Mouse (Mus musculus): ENCODE measurements around the gene Atp6v0d1.

The Atp6v0d1 gene

DNA sequence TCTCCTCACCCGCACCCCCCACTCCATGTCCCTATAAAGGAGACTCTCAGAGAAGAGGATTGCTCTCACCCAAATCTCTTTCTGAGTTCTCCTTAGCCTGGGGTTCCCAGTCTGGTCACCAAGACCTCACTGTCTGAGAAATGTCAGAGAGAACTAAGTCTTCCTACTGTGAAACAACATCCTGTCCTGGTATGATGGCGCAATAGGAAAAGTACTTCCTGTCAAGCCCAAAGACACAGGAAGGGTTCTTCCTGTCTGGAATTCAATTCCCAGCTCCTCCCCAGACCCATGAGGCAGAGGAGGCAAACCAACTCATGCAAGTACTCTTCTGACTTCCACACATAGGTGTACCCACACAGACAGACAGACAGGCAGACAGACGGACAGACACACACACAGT, 61.2 kb downstream of the Atp6v0d1 start:
- DNase-seq (ENCODE audit: low spot score in 2 of 2): no peak

GRCm38 (mm10) chr8:105499787-105500186, 66.1 kb downstream of the Atp6v0d1 start:
- no peak for DNase-seq (ENCODE audit: low spot score in 2 of 2)

- peak in 1 of 2 experiments; percentile 84 for DNase-seq (ENCODE audit: low spot score in 2 of 2)
These were observed 69.2 kb downstream of the Atp6v0d1 start, which contains the start of gene Zdhhc1 for GRCm38 (mm10) chr8:105496439-105497180. Gene Zdhhc1, minus strand, starts transcription at chr8:105496902.

DNA sequence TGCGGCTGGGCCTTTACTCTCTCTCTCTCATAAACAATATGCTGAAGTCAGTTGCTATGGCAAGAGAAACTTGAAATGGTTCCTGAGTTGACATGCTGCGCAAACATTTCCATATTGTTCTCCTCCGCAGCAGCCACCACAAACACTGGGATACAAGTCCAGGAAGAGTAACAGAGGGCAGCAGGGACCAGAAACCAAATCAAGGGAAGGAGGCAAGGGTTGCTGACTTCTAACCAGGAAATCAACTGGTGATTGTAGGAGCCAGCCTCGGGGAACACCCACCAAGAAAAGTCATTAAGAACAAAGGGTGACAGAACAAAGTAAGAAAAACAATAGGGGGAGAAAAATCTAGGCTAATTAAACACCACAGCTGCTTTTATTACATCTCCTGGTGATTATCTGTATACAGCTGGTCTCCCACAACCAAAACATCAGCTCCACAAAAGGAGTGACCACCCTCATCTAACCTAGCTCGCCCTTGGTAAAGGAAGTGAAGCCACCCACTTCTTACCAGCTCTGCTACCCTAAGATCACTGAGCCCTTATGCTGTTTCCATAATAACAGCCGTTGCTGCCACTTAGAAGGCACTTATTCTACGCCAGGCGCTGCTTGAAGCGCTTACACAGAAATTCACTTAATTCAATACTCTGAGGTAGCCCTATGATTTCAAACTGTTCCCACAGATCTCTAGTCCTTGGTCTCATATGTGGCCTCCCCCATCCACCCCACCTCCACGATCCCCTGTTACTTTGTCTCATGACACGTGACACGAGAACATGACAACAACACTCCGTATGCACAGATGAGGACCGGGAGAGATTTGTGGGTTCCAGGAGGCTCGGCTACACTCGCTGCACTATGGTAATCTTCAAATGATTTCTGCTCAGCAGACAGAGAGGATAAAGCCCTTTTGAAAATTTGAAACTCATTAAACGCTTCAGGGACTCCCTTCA, 70.2 kb downstream of the Atp6v0d1 start:
- no peak for DNase-seq (ENCODE audit: low spot score in 2 of 2)

- DNase-seq (ENCODE audit: low spot score in 2 of 2): no peak
These were observed 71.3 kb downstream of the Atp6v0d1 start for GRCm38 (mm10) chr8:105494566-105494965.

- no peak for DNase-seq (ENCODE audit: low spot score in 2 of 2)
These were observed 72.4 kb downstream of the Atp6v0d1 start for GRCm38 (mm10) chr8:105493495-105493894.

GRCm38 (mm10) chr8:105489281-105489680, 76.6 kb downstream of the Atp6v0d1 start:
- no peak for DNase-seq (ENCODE audit: low spot score in 2 of 2)

DNA sequence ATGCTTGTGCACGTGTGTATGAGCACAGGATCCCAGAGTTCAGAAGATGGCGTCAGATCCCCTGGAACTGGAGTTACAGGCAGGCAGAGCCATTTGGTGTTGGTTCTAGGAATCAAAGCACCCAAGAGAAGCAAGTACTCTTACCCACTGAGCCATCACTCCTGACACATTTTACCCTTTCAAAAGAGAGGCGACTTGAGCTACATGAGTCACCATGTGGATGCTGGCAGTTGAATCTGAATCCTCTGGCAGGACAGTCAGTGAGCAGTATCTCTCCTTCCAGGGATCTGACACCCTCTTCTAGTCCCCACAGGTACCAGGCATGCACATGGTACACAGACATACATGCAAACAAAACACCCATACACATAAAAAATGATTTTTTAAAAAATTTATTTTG, 77.8 kb downstream of the Atp6v0d1 start:
- no peak for DNase-seq (ENCODE audit: low spot score in 2 of 2)

- DNase-seq (ENCODE audit: low spot score in 2 of 2): peak in 1 of 2 experiments; percentile 24
These were observed 81.5 kb downstream of the Atp6v0d1 start for GRCm38 (mm10) chr8:105484392-105484791.

DNA sequence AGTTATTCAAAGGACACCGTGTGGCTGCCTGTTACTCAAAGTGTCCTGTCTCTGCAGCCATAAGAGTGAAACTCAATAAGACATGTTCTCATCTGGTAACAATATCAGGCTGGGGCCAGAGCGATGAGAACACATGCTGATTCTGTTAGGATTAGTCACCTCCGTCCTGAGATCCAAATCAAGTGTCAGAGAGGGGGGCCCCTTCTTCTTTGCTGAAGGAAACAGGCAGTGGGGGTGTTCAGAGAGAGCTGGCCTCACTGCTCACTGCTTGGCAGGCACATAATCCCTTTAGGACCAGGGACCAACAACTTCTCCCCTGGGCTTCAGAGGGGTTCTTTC, 81.8 kb downstream of the Atp6v0d1 start:
- DNase-seq (ENCODE audit: low spot score in 2 of 2): no peak

- DNase-seq (ENCODE audit: low spot score in 2 of 2): no peak
These were observed 82.4 kb downstream of the Atp6v0d1 start for GRCm38 (mm10) chr8:105483212-105484029.

DNA sequence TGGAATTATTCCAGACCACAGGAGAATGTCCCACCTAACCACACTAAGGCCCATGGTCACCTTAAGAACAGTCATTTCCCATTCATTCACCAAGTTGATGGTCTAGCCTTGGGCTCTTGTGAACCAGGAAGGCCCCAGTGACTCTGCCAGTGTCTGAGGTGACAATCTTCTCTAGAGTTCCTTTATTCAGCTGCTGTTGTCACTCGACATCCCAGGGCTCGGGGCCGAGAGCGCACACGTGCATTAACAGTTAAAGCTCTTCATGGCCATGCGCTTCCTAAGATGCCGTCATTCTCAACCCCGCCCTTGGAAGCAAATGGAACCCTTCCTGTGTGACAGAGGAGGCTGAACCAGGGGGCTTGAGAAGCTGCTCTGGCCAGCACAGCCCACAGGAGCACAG, 83.7 kb downstream of the Atp6v0d1 start:
- DNase-seq (ENCODE audit: low spot score in 2 of 2): no peak

DNA sequence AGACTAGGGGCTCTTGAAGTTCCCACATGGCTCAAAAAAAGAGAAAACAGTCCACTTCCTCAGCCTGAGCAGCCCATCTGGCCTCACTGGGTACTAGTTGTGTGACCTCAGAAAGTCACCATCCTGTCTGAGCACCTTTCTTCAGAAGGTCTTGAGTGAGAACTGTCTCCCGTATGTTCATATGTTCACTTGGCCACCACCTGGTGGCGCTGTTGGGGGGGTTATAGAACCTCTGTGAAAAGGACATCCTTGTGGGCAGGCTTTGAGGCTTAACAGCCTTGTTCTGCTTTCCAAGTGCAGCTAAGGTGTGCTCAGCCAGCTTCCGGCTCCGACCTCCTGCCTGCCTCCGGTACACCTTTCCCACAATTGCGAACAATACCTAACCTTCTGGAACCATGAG, 84.4 kb downstream of the Atp6v0d1 start:
- no peak for DNase-seq (ENCODE audit: low spot score in 2 of 2)

DNA sequence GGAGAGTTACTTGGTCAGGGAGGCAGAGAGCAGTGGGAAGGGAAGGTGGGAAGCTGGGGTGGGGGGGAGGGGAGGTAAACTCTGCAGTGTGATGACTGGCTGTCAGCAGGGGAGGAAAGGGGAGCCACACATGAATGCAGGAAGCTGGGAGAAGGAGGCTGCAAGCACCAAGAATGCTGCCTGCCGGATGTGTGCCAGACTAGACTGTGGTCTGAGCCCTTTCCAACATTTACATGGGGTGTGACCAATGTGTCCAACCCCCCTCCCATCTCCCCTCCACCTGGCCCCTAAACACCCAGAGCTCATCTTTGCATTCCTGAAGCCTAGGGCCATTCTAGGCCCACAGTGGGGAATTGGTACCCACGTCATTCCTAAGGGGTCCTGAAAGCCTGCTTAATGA, 84.8 kb downstream of the Atp6v0d1 start:
- no peak for DNase-seq (ENCODE audit: low spot score in 2 of 2)

DNA sequence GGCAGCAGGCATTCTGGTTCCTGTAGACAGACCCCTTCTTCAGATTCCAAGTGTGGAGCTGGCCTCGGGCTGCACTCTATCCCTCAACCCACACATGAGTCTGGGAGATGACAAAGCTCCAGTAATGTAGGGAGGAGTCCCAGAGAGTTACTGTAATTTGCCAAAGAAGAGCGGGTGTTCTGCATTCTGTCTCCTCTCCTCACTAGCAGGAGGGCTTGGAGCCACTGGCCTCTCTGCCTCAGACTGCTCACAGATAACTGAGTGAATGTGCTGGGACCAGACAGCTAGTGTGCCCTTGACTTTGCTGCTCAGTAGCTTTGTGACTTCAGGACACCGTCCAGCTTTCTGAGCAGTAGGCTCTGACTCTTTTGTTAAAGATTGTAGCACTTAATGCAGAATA, 88.1 kb downstream of the Atp6v0d1 start:
- DNase-seq (ENCODE audit: low spot score in 2 of 2): no peak

GRCm38 (mm10) chr8:105476628-105477413, 89.0 kb downstream of the Atp6v0d1 start:
- peak in 1 of 2 experiments; percentile 52 for DNase-seq (ENCODE audit: low spot score in 2 of 2)

- DNase-seq (ENCODE audit: low spot score in 2 of 2): no peak
These were observed 89.7 kb downstream of the Atp6v0d1 start for GRCm38 (mm10) chr8:105476161-105476560.

- DNase-seq (ENCODE audit: low spot score in 2 of 2): no peak
These were observed 90.1 kb downstream of the Atp6v0d1 start for GRCm38 (mm10) chr8:105475742-105476141.

DNA sequence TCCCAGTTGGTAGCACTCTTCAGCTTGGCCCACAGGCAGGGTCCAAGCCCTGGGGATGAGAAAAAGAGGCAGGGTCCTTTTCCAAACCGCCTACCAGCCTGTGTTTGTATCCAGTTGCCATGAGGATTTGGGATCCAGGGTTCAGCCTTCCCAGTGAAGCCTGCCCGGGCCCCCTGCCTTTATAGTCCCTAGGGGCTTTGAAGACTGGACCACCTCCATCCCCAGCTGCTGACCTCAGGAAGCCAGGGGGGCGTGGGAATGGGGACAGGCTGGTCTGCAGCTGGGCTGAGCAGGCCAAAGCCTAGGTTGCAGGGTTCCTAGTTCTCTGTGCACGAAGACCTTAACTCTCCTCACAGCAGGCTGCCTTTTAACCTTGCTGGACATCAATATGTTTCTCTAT, 90.6 kb downstream of the Atp6v0d1 start:
- DNase-seq (ENCODE audit: low spot score in 2 of 2): no peak

DNA sequence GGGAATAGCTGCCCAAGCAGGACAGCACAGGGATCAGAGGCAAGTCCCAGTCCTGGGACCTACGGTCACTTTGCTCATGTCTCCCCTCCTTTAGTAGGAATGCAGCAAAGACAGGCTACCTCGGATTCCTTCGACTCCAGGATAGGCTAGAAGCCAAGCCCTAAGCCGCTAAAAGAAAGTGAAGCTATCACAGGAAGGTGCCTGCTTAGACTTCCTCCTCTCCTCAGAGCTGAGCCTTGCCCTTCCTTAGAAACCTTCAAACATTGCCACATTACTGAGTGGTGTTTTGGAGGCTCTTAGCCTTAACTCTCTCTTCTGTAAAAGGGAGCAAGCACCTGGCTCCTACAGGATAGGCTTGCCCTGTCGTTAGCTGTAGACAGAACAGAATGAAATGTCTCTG, 91.2 kb downstream of the Atp6v0d1 start:
- no peak for DNase-seq (ENCODE audit: low spot score in 2 of 2)

Measured in left cerebral cortex, adult 9 months (tissue).